31 mouse cellular contexts compared by ENCODE assay signal in genomic region chr6:62912758-62913157, GRCm38 (mm10).
"Had no signal": no experiment of that assay in that cellular context is flagged by ENCODE, and none has a peak within 500 bp of the region (broad histone marks: within the 10 kb centered on the region; RNA-seq: fewer than 3 reads in every experiment).

No protein-coding gene starts in this region.

- H3K27ac ChIP-seq: left cerebral cortex, adult 2 months; limb, embryonic 10.5 days; limb, embryonic 12.5 days; limb, embryonic 13.5 days; limb, embryonic 15.5 days; liver, embryonic 12.5 days; liver, embryonic 13.5 days; liver, embryonic 14.5 days; liver, embryonic 15.5 days; lung, embryonic 15.5 days; macrophage; midbrain, embryonic 10.5 days; midbrain, embryonic 12.5 days; midbrain, embryonic 13.5 days; midbrain, embryonic 15.5 days; neural tube, embryonic 12.5 days had no signal

- H3K36me3 ChIP-seq: limb, embryonic 10.5 days; limb, embryonic 12.5 days; limb, embryonic 13.5 days; limb, embryonic 15.5 days; liver, embryonic 12.5 days; liver, embryonic 13.5 days; liver, embryonic 15.5 days; lung, embryonic 15.5 days; midbrain, embryonic 10.5 days; midbrain, embryonic 12.5 days; midbrain, embryonic 13.5 days; midbrain, embryonic 15.5 days; neural tube, embryonic 12.5 days had no signal

- H3K4me2 ChIP-seq: limb, embryonic 12.5 days; limb, embryonic 13.5 days; limb, embryonic 15.5 days; liver, embryonic 11.5 days; liver, embryonic 12.5 days; liver, embryonic 13.5 days; liver, embryonic 15.5 days; lung, embryonic 14.5 days; lung, embryonic 15.5 days; midbrain, embryonic 11.5 days; midbrain, embryonic 12.5 days; midbrain, embryonic 13.5 days; midbrain, embryonic 15.5 days; neural tube, embryonic 12.5 days had no signal

- H3K27me3 ChIP-seq: limb, embryonic 12.5 days; limb, embryonic 13.5 days; limb, embryonic 15.5 days; liver, embryonic 12.5 days; liver, embryonic 13.5 days; liver, embryonic 15.5 days; lung, embryonic 15.5 days; megakaryocyte, embryonic 14.5 days; midbrain, embryonic 12.5 days; midbrain, embryonic 13.5 days; midbrain, embryonic 15.5 days; neural tube, embryonic 12.5 days had no signal

- H3K9ac ChIP-seq: limb, embryonic 12.5 days; limb, embryonic 13.5 days; limb, embryonic 15.5 days; liver, embryonic 12.5 days; liver, embryonic 13.5 days; liver, embryonic 14.5 days; liver, embryonic 15.5 days; liver, postnatal 0 days; lung, embryonic 14.5 days; lung, embryonic 15.5 days; midbrain, embryonic 12.5 days; midbrain, embryonic 13.5 days; midbrain, embryonic 15.5 days; neural tube, embryonic 12.5 days had no signal

- H3K4me1 ChIP-seq: limb, embryonic 10.5 days; limb, embryonic 12.5 days; limb, embryonic 13.5 days; limb, embryonic 15.5 days; liver, embryonic 12.5 days; liver, embryonic 13.5 days; liver, embryonic 15.5 days; lung, embryonic 15.5 days; megakaryocyte, embryonic 14.5 days; midbrain, embryonic 10.5 days; midbrain, embryonic 12.5 days; midbrain, embryonic 13.5 days; midbrain, embryonic 15.5 days; neural tube, embryonic 12.5 days had no signal

- H3K9me3 ChIP-seq: limb, embryonic 10.5 days; limb, embryonic 12.5 days; limb, embryonic 13.5 days; limb, embryonic 15.5 days; liver, embryonic 12.5 days; liver, embryonic 13.5 days; liver, embryonic 15.5 days; lung, embryonic 15.5 days; megakaryocyte, embryonic 14.5 days; midbrain, embryonic 10.5 days; midbrain, embryonic 12.5 days; midbrain, embryonic 13.5 days; midbrain, embryonic 15.5 days; neural tube, embryonic 12.5 days had no signal

- H3K4me3 ChIP-seq: left cerebral cortex, adult 2 months; limb, embryonic 10.5 days; limb, embryonic 12.5 days; limb, embryonic 13.5 days; limb, embryonic 15.5 days; liver, embryonic 12.5 days; liver, embryonic 13.5 days; liver, embryonic 15.5 days; lung, embryonic 15.5 days; megakaryocyte, embryonic 14.5 days; midbrain, embryonic 10.5 days; midbrain, embryonic 12.5 days; midbrain, embryonic 13.5 days; midbrain, embryonic 15.5 days; myocyte; neural tube, embryonic 12.5 days had no signal

- ATAC-seq: liver, embryonic 12.5 days; liver, postnatal 0 days; midbrain, embryonic 13.5 days; midbrain, embryonic 15.5 days; midbrain, embryonic 16.5 days had no signal

- DNase-seq: left cerebral cortex, postnatal 4 days; liver; liver, embryonic 13.5 days; liver, postnatal 0 days; lung, adult 18-20 months; lung, adult 2 months; lung, embryonic 14.5 days; lung, postnatal 10 days; lung, postnatal 14 days; lung, postnatal 36 days; midbrain, embryonic 14.5 days had no signal
